Mouse (Mus musculus) thymus, adult 2 months (tissue): ENCODE data around the gene Hist1h1e.
"Not testable (repeated sequence)": the region's sequence is repeated elsewhere in the genome, so short reads cannot be mapped to it uniquely, and the experiment has no call there.

Experiments used
- CTCF ChIP-seq: fragments of 200-500 bp; IDR thresholded peaks from 2 replicates; pipeline ENCODE4 v1.5.1; 2012; ENCODE audit warnings: mild to moderate bottlenecking, control low read depth, low read length, moderate library complexity, borderline replicate concordance; ENCODE audit not compliant: control insufficient read depth, poor library complexity, insufficient read depth; ENCODE audit errors: extremely low read depth
- POLR2A ChIP-seq: fragments of 200-500 bp; IDR thresholded peaks from 2 replicates; pipeline ENCODE4 v1.6.1; 2012; ENCODE audit warnings: mild to moderate bottlenecking, low read length, control low read depth, moderate library complexity; ENCODE audit not compliant: control insufficient read depth, poor library complexity, insufficient read depth; ENCODE audit errors: extremely low read depth

GRCm38 (mm10) chr13:23575864-23576313, 46.5 kb downstream of the Hist1h1e start:
- TF ChIP-seq POLR2A, CTCF: not testable (repeated sequence)
